Mouse (Mus musculus) liver, adult (tissue): Measurements from ENCODE around the gene Ehbp1l1.

ENCODE experiments used
- GATA4 ChIP-seq: IDR thresholded peaks from 2 replicates; pipeline ENCODE4 v1.6.1; 2014; ENCODE audit warnings: mild to moderate bottlenecking, low read length; ENCODE audit not compliant: insufficient replicate concordance

Ehbp1l1 gene

DNA sequence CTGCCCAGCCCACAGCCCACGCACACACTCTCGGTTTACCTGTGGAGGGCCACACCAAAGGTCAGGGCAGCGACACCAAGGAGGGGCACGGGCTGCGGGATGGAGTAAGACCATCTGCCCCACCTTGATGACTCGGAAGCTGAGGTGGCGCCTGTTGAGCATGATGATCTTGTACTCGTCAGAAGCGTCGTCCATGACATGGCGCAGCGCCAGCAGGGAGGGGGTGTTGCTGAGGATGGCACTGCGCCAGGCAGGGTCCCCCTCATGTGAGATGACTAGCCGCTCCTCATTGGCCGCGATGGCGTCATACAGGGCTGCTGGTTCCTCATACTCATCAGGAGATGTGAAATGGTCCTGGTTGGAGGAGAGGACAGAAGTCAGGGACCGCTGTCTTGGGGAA lies 59.7 kb downstream of the Ehbp1l1 start:
- TF ChIP-seq GATA4: no peak

DNA sequence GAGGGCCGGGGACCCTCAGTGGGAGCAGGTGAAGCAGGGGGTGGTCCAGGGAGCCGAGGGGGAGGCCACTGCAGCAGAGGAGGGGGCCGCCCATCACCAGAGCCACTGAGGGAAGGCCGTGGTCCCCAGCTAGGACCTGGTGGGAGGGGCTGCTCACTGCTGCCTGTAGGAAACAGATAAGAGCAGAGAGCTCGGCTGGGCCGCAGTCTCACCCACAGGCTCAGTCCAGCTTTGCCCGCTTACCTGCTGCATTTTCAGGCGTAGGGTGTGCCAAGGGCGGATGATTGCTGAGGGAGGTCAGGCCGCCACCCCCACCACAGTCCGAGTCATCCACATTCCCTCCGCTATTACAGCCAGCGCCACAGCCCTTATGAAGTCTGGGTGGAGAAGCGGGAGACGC lies 60.7 kb downstream of the Ehbp1l1 start:
- TF ChIP-seq GATA4: no peak

DNA sequence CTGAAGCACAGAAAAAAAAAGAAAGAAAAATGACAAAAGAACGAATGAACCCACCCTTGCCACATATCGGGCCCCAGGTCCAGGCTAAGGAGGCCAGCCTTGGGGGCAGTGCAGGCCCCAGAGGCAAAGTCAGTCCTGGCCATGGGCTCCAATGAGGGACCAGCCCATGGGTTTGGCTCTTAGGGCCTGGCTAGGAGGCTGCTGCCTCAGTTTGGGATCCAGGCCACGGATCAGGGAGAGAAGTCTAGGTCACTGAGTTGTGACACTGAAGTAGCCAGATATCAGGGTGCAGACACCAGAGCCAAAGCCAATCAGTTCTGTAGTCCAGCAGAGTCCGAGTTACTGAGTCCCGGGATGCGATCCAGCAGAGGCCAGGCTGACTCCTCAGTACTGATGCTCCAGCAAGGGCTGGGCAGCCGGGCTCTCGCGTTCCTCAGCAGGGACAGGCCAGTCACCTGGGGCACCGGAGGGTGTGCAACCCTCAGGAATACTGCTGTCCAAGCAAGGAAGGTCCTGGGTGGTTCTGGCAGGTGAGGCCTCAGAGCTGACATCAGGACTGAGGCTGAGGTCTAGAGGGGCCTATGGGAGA lies 61.4 kb downstream of the Ehbp1l1 start:
- TF ChIP-seq GATA4: no peak

DNA sequence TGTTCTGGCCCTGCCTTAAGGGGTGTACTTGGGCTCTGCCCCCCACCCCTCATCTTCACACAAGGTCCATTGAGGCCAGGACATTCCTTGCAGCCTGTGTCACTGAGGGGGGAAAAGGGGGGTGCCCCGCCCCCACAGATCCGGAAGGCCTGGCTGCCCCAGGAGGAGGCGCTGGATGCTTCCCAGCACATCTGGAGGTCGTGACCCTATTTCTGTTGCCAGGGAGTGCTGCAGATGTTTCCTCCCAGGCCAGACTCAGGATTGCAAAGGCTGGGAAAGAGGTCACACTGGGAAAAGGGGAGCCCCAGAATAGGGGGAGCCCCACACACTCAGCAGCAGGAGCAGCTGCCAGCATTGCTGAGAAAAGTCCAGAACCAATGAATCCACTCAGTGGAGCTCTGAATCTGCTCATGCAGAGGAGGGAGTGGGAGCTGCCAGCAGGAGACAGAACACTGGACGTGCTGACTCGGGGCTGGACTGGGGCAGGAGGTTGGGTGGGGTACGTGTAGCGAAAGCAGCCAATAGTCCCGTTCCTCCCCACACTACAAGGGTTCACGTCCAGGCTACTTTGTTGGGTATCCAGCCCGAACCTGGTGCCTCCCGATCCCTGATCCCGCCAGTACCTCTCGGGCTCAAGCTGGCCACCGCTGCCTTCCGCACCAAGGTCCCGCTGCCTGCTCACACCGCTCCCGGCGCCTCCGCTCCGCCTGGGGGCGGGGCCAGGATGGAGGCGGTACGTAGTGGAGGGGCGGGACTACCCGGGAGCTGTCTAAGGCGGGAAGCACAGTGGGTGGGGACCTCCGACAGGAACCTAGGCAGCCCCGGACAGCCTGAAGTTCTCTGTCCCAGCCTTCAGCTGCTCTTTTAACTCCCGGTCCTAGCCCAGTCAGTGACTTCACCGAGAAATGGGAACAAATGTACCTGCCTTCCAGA lies 62.9 kb downstream of the Ehbp1l1 start, which contains the start of gene Sipa1:
Gene Sipa1, minus strand, starts transcription at position 727 of the 933 bp plus-strand sequence.
- TF ChIP-seq GATA4: no peak; the same call in 1 of the 2 replicates

DNA sequence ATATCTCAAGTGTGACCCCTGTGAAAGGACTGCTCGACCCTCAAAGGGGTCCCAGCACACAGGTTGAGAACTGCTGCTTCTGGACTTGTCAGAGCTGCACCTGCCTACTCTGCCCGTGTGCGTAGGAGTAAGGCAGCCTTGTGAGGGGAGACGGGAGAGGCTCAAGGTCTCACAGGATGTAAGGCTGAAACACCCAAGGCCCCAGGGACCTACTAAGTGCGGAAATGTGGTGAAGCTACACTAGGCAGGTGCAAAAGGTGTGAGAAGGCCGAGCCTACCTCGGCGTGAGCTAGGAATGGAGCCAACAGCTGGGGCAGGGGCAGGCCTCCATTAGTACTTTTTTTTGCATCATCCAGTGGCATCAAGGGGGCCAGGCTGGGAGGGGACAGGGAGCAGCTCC lies 63.8 kb downstream of the Ehbp1l1 start:
- TF ChIP-seq GATA4: no peak

DNA sequence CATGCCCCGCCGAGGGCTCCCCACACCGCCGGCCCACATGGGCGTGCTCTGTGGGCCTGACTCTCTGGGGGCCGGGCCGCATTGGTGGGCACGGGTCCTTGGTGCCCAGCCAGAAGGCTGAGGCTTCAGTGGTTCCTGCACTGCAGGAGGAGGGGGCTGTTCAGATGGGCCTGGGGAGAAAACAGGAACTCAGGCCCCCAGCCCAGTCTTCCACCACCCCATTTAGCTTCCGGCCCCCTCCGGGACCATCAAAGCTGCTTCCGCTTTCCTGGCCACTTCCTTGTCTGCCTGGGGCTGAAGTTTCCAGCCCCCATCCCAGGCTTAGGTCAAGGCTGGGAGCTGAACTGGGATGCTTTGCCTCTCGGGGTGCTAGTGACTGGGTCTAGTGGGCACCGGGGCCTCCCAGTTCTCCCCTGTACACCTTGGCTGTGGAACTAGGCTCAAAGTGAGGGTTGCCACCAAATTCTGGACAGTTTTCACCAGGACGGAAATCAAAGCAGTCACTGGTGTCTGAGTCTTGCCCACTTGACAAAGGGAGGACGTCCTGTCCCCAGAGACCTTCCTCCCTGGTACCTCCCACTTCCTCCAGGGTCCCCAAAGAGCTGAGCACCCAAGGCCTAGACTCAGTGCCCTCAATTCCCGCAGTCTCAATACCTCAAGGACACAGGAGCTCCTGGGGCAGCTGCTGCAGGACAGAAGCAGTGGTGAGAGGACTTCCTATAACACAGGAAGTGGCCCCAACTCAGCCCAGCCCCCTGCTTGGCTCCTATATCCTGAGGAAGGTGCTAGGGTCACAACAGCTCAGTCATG lies 65.0 kb downstream of the Ehbp1l1 start:
- peak; percentile 8; the same call in 1 of the 2 replicates for TF ChIP-seq GATA4
